Mouse (Mus musculus) left cerebral cortex, adult 6 months (tissue): ENCODE measurements around the gene 1700020N01Rik. TPM values are rescaled to one million over a fixed set of nuclear protein-coding genes. Genes with fewer than 3 reads are reported as not detected.

Experiments used
- long read RNA-seq, 2 experiments: library from polyadenylated mRNA; unstranded; transcript quantifications; one replicate each; pipeline ENCODE4 v2.0.0; 2019 to 2020
- polyA plus RNA-seq: library from polyadenylated mRNA; unstranded; fragments of <200 nt; fragmentation: Nextera tagmentation; gene quantifications from 2 replicates; pipeline ENCODE4 v1.2.3, GENCODE M21; 2021

The 1700020N01Rik gene
- polyA plus RNA-seq, result not detected in 2 replicates
- long read RNA-seq, experiment 1, result 0 reads
- long read RNA-seq, experiment 2, result 0 reads

DNA sequence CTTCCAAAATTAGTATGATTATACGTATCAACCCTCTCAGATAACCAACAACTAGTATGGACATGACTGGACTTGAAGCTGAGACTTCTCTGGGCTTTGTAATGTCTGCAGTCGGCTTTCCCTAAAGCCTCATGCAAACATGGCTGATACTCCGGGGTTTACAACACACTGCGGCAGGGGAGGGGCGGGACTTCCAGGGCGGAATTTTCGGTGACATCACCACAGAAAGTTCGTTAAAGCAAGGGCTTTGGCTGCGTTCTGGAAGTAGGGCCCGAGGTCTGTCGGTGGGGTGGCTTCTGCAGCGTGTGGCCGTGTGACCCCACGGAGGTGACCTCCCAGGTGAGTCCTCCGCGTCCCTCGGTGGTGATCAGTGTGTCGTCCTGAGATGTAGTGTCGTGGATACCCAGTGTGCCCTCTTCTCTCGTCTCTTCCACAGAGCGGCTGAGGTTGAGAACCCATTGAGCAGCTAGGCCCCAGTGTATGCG, at the start of gene 1700020N01Rik:
Gene 1700020N01Rik, plus strand, starts transcription at position 250 of the 485 bp plus-strand sequence.

Other genes starting within 250 kb of the 1700020N01Rik start
- 0.10 TPM in 1 of 2 replicates, not detected in the other for gene Aldh8a1, start 215.9 kb upstream of the 1700020N01Rik start, polyA plus RNA-seq